Mouse (Mus musculus): ENCODE data around the gene Ehbp1. TPM values are rescaled to one million over a fixed set of nuclear protein-coding genes. Genes with fewer than 3 reads are reported as not detected.

Gene Ehbp1
- polyA plus RNA-seq, 1 experiment from 2014 or later = 42.7 TPM

DNA sequence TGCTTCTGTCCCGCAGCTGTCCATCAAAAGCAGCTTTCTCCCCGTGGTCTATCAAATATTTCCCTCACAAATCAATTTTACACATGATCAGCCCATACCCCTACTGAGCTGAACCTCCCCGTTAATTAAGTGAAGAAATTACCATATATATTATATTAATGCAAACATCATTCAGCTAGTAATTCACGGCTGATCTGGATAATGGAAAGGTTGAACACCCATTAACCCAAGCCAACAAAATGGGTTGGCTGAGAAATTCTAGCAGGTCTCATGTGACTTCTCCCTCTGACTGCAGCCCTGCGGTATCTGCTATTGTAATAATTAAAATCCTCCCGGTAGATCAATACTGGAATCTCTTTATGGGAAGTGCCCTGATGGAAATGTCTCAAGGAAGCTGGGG is 286.2 kb downstream of the Ehbp1 start:
- H3K27ac ChIP-seq (replicated peaks in 1 of 2; ENCODE audit: control insufficient read depth in 1 of 2, insufficient read depth in 1 of 2, low read depth in 2 of 2, low read length in 2 of 2) = no peak overlapping the region
- no peak overlapping the region for H3K9ac ChIP-seq (ENCODE audit: low read length)
- H3K9me3 ChIP-seq (ENCODE audit: control insufficient read depth, low read length) = no peaks in the 10 kb centered on the region
- no peaks in the 10 kb centered on the region for H3K27me3 ChIP-seq (ENCODE audit: control insufficient read depth, insufficient read depth, low read length)
- whole genome bisulfite sequencing = 91% methylated on average over 6 of the region's 6 CpGs
- H3K4me1 ChIP-seq (ENCODE audit: control insufficient read depth in 2 of 2, insufficient read depth in 2 of 2, low read length in 2 of 2) = no peaks in the 10 kb centered on the region
- H3K36me3 ChIP-seq (ENCODE audit: control insufficient read depth, insufficient read depth, low read length) = peaks cover 56% of the 10 kb centered on the region
- no peak for ATAC-seq (ENCODE audit: insufficient number of reproducible peaks, insufficient read depth, low FRiP score, low read depth)
- H3K4me3 ChIP-seq (ENCODE audit: control insufficient read depth in 1 of 2, insufficient read depth in 1 of 2, low read depth in 1 of 2, low read length in 2 of 2) = no peak overlapping the region
- H3K4me2 ChIP-seq (ENCODE audit: low read length) = no peak overlapping the region

DNA sequence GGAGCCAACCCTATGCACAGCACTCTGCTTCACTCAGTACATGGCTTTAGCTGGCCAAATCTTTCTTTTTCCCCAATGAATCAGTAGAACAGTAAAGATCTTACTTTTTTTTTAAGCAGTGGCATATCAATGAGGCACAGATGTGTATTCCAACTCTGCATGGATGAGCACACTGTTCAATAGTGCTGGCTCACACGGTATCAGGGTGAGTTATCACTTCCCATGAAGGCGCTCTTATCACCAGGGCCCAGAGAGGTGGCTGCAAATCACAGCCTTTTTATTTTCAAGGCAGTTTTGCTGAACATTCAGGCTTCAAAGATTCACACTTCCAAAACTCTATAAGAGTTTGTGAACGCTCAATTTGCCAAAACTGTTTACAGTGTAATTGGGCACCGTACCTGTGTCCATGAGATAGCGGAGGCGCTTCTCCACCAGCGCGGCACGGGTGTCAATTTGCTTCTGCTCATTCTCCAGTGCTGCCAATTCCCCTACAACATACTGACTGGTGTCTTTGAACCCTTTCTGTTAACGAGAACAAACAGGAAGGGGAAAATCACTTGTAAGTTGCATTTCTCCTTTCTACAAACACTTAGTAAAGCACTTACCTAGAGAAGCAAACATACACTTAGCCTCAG is 288.9 kb downstream of the Ehbp1 start:
- peaks cover 53% of the 10 kb centered on the region for H3K36me3 ChIP-seq (ENCODE audit: control insufficient read depth, insufficient read depth, low read length)
- ATAC-seq (ENCODE audit: insufficient number of reproducible peaks, insufficient read depth, low FRiP score, low read depth) = no peak
- no peak overlapping the region for H3K4me2 ChIP-seq (ENCODE audit: low read length)
- H3K4me1 ChIP-seq (ENCODE audit: control insufficient read depth in 2 of 2, insufficient read depth in 2 of 2, low read length in 2 of 2) = no peaks in the 10 kb centered on the region
- H3K9ac ChIP-seq (ENCODE audit: low read length) = no peak overlapping the region
- WGBS = 68% methylated on average over 10 of the region's 10 CpGs
- no peak overlapping the region for H3K4me3 ChIP-seq (ENCODE audit: control insufficient read depth in 1 of 2, insufficient read depth in 1 of 2, low read depth in 1 of 2, low read length in 2 of 2)
- no peaks in the 10 kb centered on the region for H3K27me3 ChIP-seq (ENCODE audit: control insufficient read depth, insufficient read depth, low read length)
- no peaks in the 10 kb centered on the region for H3K9me3 ChIP-seq (ENCODE audit: control insufficient read depth, low read length)
- no peak overlapping the region for H3K27ac ChIP-seq (replicated peaks in 1 of 2; ENCODE audit: control insufficient read depth in 1 of 2, insufficient read depth in 1 of 2, low read depth in 2 of 2, low read length in 2 of 2)

DNA sequence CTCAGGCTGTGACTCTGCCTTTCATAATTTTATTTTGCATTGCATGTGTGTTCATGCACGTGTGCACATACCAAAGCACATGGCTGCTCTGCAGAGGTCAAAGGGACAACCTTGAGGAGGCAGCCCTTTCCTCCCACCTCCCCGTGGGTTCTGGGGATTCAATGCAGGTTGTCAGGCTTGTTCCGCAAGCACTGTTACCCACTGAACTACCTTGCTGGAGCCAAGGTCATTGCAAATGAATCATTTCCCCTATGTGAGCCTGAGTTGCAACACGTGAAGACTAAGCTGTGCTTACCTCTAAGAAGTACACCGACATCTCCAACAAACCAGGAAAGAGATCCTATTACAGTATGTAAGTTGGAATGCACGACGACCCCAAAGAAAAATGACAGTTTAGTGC is 291.2 kb downstream of the Ehbp1 start:
- Histone ChIP-seq H3K27me3 (ENCODE audit: control insufficient read depth, insufficient read depth, low read length) (no peaks in the 10 kb centered on the region), H3K4me1 (ENCODE audit: control insufficient read depth in 2 of 2, insufficient read depth in 2 of 2, low read length in 2 of 2) (no peaks in the 10 kb centered on the region), H3K36me3 (ENCODE audit: control insufficient read depth, insufficient read depth, low read length) (peaks cover 35% of the 10 kb centered on the region), H3K9ac (ENCODE audit: low read length) (no peak overlapping the region), H3K4me2 (ENCODE audit: low read length) (no peak overlapping the region), H3K27ac (replicated peaks in 1 of 2; ENCODE audit: control insufficient read depth in 1 of 2, insufficient read depth in 1 of 2, low read depth in 2 of 2, low read length in 2 of 2) (no peak overlapping the region), H3K9me3 (ENCODE audit: control insufficient read depth, low read length) (no peaks in the 10 kb centered on the region), H3K4me3 (ENCODE audit: control insufficient read depth in 1 of 2, insufficient read depth in 1 of 2, low read depth in 1 of 2, low read length in 2 of 2) (no peak overlapping the region)
- 82% methylated on average over 7 of the region's 7 CpGs for WGBS
- no peak for ATAC-seq (ENCODE audit: insufficient number of reproducible peaks, insufficient read depth, low FRiP score, low read depth)

DNA sequence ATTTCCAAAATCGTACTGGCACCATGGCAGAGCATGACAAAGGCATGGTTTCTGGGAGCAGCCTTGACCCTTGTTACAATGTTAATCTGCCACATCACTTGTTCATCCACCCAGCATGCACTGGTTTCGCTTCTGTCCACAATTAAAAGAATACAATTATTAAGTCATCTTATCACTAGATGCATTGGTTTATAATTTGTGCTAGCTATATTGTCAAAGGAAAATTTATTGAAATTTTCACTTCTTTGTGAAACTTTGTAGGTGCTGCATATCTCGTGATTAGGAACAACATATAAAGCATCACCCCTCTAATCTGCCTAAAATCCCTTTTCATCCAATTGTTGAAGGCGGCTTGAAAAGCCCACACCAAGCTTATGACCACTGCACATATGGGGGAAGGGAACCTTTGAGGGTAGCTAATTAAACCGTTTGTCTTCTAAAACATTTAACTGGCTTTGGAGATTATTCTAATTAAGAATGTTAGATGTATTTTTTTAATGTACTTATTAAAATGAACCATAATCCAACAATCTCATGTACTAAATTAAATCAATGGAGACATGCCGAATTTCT is 302.2 kb downstream of the Ehbp1 start:
- no peak overlapping the region for H3K4me2 ChIP-seq (ENCODE audit: low read length)
- ATAC-seq (ENCODE audit: insufficient number of reproducible peaks, insufficient read depth, low FRiP score, low read depth) = no peak
- no peak overlapping the region for H3K27ac ChIP-seq (replicated peaks in 1 of 2; ENCODE audit: control insufficient read depth in 1 of 2, insufficient read depth in 1 of 2, low read depth in 2 of 2, low read length in 2 of 2)
- H3K4me1 ChIP-seq (ENCODE audit: control insufficient read depth in 2 of 2, insufficient read depth in 2 of 2, low read length in 2 of 2) = no peaks in the 10 kb centered on the region
- H3K36me3 ChIP-seq (ENCODE audit: control insufficient read depth, insufficient read depth, low read length) = peaks cover 16% of the 10 kb centered on the region
- no peak overlapping the region for H3K9ac ChIP-seq (ENCODE audit: low read length)
- WGBS = 87% methylated on average over 6 of the region's 6 CpGs
- H3K9me3 ChIP-seq (ENCODE audit: control insufficient read depth, low read length) = no peaks in the 10 kb centered on the region
- no peaks in the 10 kb centered on the region for H3K27me3 ChIP-seq (ENCODE audit: control insufficient read depth, insufficient read depth, low read length)
- no peak overlapping the region for H3K4me3 ChIP-seq (ENCODE audit: control insufficient read depth in 1 of 2, insufficient read depth in 1 of 2, low read depth in 1 of 2, low read length in 2 of 2)

DNA sequence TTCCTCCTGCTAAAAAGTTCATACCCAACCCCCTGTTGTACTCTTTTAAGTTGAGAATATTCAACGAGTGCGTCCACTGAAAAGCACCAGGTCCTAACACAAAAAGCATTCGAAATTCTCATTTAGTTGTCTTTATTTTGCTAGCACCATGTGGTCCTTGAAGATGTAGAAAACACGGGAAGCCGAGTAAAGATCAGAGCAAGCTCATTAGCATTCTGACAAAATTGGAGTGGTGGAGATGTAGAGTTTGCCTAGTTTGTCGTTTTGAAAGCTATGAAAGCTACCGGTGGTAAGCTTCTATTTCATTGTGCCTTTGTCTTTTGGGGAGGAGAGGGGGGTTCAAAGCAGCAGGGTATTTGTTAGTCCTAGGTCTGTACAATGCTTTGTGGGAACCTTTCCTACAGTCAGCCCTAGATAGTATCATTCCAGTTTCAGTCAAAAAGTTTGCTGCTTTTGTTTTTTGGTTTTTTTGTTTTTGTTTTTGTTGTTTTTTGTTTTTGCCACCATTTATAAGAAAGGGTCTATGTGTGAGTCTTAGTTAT is 307.5 kb downstream of the Ehbp1 start:
- Histone ChIP-seq H3K4me1 (ENCODE audit: control insufficient read depth in 2 of 2, insufficient read depth in 2 of 2, low read length in 2 of 2) (no peaks in the 10 kb centered on the region), H3K27ac (replicated peaks in 1 of 2; ENCODE audit: control insufficient read depth in 1 of 2, insufficient read depth in 1 of 2, low read depth in 2 of 2, low read length in 2 of 2) (no peak overlapping the region), H3K36me3 (ENCODE audit: control insufficient read depth, insufficient read depth, low read length) (peaks cover 6% of the 10 kb centered on the region; the same call in 1 of the 2 replicates), H3K9ac (ENCODE audit: low read length) (no peak overlapping the region), H3K4me3 (ENCODE audit: control insufficient read depth in 1 of 2, insufficient read depth in 1 of 2, low read depth in 1 of 2, low read length in 2 of 2) (no peak overlapping the region), H3K27me3 (ENCODE audit: control insufficient read depth, insufficient read depth, low read length) (no peaks in the 10 kb centered on the region), H3K4me2 (ENCODE audit: low read length) (no peak overlapping the region), H3K9me3 (ENCODE audit: control insufficient read depth, low read length) (no peaks in the 10 kb centered on the region)
- WGBS = 49% methylated on average over 7 of the region's 7 CpGs
- no peak for ATAC-seq (ENCODE audit: insufficient number of reproducible peaks, insufficient read depth, low FRiP score, low read depth)

DNA sequence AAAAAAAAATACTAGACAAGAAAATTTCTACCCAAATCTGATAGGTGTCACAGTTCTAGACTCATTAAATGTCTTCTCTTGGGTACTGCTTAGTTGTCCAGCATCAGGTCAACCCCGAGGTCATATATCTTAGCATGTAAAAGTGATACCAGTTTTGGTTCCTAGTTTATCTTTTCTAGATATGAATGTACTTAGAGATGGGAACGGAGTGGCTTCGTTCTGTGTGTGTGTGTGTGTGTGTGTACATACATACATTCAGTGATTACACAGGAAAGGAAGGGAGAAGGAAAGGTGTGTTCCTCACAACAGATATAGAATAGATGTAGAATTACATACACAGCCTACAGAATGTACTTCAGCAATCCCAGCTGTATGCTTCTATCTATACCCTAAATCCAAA is 308.5 kb downstream of the Ehbp1 start:
- Histone ChIP-seq H3K4me1 (ENCODE audit: control insufficient read depth in 2 of 2, insufficient read depth in 2 of 2, low read length in 2 of 2) (no peaks in the 10 kb centered on the region), H3K27ac (replicated peaks in 1 of 2; ENCODE audit: control insufficient read depth in 1 of 2, insufficient read depth in 1 of 2, low read depth in 2 of 2, low read length in 2 of 2) (no peak overlapping the region), H3K4me2 (ENCODE audit: low read length) (no peak overlapping the region), H3K27me3 (ENCODE audit: control insufficient read depth, insufficient read depth, low read length) (no peaks in the 10 kb centered on the region), H3K36me3 (ENCODE audit: control insufficient read depth, insufficient read depth, low read length) (peaks cover 6% of the 10 kb centered on the region; the same call in 1 of the 2 replicates), H3K9ac (ENCODE audit: low read length) (no peak overlapping the region), H3K4me3 (ENCODE audit: control insufficient read depth in 1 of 2, insufficient read depth in 1 of 2, low read depth in 1 of 2, low read length in 2 of 2) (no peak overlapping the region), H3K9me3 (ENCODE audit: control insufficient read depth, low read length) (no peaks in the 10 kb centered on the region)
- 79% methylated on average over 3 of the region's 3 CpGs for WGBS
- no peak for ATAC-seq (ENCODE audit: insufficient number of reproducible peaks, insufficient read depth, low FRiP score, low read depth)

DNA sequence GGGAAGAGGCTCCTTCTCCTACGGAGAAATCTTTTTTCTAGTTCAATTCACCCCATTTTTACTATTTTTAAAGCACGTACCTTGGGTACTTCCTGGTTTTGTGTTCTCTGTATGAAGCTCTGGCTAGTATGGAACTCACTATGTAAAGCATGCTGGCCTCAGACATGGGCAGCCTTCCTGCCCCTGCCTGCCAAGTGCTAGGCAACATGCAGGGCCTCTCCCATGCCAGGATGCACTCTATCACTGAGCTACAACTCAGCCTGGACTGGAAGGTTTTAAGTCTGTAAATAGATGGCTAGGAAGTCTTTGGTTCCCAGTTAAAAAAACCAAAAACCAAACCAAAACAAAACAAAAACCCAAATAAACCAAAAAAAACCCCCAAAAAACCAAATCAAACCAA is 321.5 kb downstream of the Ehbp1 start:
- Histone ChIP-seq H3K9ac (ENCODE audit: low read length) (no peak overlapping the region), H3K27me3 (ENCODE audit: control insufficient read depth, insufficient read depth, low read length) (no peaks in the 10 kb centered on the region), H3K27ac (replicated peaks in 1 of 2; ENCODE audit: control insufficient read depth in 1 of 2, insufficient read depth in 1 of 2, low read depth in 2 of 2, low read length in 2 of 2) (no peak overlapping the region), H3K9me3 (ENCODE audit: control insufficient read depth, low read length) (no peaks in the 10 kb centered on the region), H3K4me2 (ENCODE audit: low read length) (no peak overlapping the region), H3K36me3 (ENCODE audit: control insufficient read depth, insufficient read depth, low read length) (peaks cover 27% of the 10 kb centered on the region), H3K4me1 (ENCODE audit: control insufficient read depth in 2 of 2, insufficient read depth in 2 of 2, low read length in 2 of 2) (no peaks in the 10 kb centered on the region), H3K4me3 (ENCODE audit: control insufficient read depth in 1 of 2, insufficient read depth in 1 of 2, low read depth in 1 of 2, low read length in 2 of 2) (no peak overlapping the region)
- ATAC-seq (ENCODE audit: insufficient number of reproducible peaks, insufficient read depth, low FRiP score, low read depth) = no peak
- WGBS = 90% methylated on average over 2 of the region's 2 CpGs

DNA sequence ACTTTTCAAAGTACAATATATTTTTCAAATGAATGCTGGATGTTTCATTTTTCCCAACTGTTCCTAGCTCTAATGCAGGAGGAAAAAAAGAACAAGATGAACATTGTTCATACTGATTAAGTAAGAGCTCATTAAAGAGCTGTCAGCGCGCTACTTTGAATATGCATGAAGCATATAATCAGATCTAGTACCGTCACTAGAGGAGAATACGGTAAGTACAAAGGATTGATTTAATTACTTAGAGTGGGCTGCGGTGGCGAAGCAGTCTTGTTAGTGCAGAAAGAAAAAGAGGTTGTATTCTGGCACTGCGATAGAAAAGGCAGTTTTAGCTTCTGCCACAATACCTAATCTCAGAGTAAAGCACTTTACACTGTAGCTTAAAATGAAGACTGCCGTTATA is 324.6 kb downstream of the Ehbp1 start:
- WGBS = 84% methylated on average over 8 of the region's 8 CpGs
- no peak overlapping the region for H3K4me3 ChIP-seq (ENCODE audit: control insufficient read depth in 1 of 2, insufficient read depth in 1 of 2, low read depth in 1 of 2, low read length in 2 of 2)

More for the DNA sequence above, 324.6 kb downstream of the Ehbp1 start:
- Histone ChIP-seq H3K27me3 (ENCODE audit: control insufficient read depth, insufficient read depth, low read length) (no peaks in the 10 kb centered on the region), H3K4me1 (ENCODE audit: control insufficient read depth in 2 of 2, insufficient read depth in 2 of 2, low read length in 2 of 2) (no peaks in the 10 kb centered on the region), H3K9me3 (ENCODE audit: control insufficient read depth, low read length) (no peaks in the 10 kb centered on the region), H3K4me2 (ENCODE audit: low read length) (no peak overlapping the region), H3K9ac (ENCODE audit: low read length) (no peak overlapping the region), H3K27ac (replicated peaks in 1 of 2; ENCODE audit: control insufficient read depth in 1 of 2, insufficient read depth in 1 of 2, low read depth in 2 of 2, low read length in 2 of 2) (no peak overlapping the region), H3K36me3 (ENCODE audit: control insufficient read depth, insufficient read depth, low read length) (peaks cover 28% of the 10 kb centered on the region)
- ATAC-seq (ENCODE audit: insufficient number of reproducible peaks, insufficient read depth, low FRiP score, low read depth) = no peak

Data from heart, embryonic 14.5 days (tissue).